Mouse (Mus musculus) E14TG2a.4 (cell line): ENCODE measurements around the gene Pigyl.

Source experiments
- H3K27me3 ChIP-seq: 2 replicates; pipeline ENCODE4 v1.6.1; 2014; ENCODE audit warnings: low read length, control low read depth; ENCODE audit not compliant: insufficient read depth
- H3K36me3 ChIP-seq: 2 replicates; pipeline ENCODE4 v1.6.1; 2014; ENCODE audit warnings: low read length, control low read depth; ENCODE audit not compliant: insufficient read depth
- H3K4me1 ChIP-seq: replicated peaks from 2 replicates; pipeline ENCODE4 v1.6.1; 2014; ENCODE audit warnings: low read depth, low read length, control low read depth
- H3K4me3 ChIP-seq: replicated peaks from 2 replicates; pipeline ENCODE4 v1.5.1; 2014; ENCODE audit warnings: mild to moderate bottlenecking, low read length
- H3K9me3 ChIP-seq: 2 replicates; pipeline ENCODE4 v1.6.1; 2014; ENCODE audit warnings: low read length, control low read depth
- CTCF ChIP-seq: conservative IDR thresholded peaks from 2 replicates; pipeline ENCODE4 v1.5.1; 2014; ENCODE audit warnings: low read length
- NANOG ChIP-seq: IDR thresholded peaks from 2 replicates; pipeline ENCODE4 v1.6.1; 2014; ENCODE audit warnings: borderline replicate concordance, low read length, mixed read lengths
- POU5F1 ChIP-seq: IDR thresholded peaks from 2 replicates; pipeline ENCODE4 v1.6.1; 2014; ENCODE audit warnings: low read length, borderline replicate concordance

Gene Pigyl

DNA sequence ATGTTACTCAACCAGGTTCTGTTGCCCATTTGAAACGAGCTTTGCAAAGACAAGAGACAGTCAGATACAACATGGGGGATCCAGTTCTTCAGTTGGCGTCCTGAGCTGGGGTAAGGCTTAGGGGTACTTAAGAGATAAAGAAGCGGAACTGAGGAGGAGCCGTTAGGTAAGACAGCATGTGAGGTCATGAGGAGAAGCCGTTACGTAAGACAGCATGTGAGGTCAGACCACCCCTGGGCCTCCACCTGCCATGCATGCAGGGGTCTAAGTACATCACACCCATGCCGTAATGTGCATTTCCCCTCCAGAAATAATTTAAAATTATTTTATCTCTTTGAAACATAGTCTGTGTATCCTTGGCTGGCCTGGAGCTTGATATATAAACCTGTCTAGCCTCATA is 6.3 kb downstream of the Pigyl start:
- H3K4me1 ChIP-seq = peaks cover 64% of the 10 kb centered on the region
- peaks cover 10% of the 10 kb centered on the region for H3K36me3 ChIP-seq
- no peak overlapping the region for H3K4me3 ChIP-seq
- peaks cover 31% of the 10 kb centered on the region for H3K9me3 ChIP-seq
- TF ChIP-seq POU5F1 (no peak), CTCF (no peak), NANOG (no peak)
- H3K27me3 ChIP-seq = peaks cover 27% of the 10 kb centered on the region

DNA sequence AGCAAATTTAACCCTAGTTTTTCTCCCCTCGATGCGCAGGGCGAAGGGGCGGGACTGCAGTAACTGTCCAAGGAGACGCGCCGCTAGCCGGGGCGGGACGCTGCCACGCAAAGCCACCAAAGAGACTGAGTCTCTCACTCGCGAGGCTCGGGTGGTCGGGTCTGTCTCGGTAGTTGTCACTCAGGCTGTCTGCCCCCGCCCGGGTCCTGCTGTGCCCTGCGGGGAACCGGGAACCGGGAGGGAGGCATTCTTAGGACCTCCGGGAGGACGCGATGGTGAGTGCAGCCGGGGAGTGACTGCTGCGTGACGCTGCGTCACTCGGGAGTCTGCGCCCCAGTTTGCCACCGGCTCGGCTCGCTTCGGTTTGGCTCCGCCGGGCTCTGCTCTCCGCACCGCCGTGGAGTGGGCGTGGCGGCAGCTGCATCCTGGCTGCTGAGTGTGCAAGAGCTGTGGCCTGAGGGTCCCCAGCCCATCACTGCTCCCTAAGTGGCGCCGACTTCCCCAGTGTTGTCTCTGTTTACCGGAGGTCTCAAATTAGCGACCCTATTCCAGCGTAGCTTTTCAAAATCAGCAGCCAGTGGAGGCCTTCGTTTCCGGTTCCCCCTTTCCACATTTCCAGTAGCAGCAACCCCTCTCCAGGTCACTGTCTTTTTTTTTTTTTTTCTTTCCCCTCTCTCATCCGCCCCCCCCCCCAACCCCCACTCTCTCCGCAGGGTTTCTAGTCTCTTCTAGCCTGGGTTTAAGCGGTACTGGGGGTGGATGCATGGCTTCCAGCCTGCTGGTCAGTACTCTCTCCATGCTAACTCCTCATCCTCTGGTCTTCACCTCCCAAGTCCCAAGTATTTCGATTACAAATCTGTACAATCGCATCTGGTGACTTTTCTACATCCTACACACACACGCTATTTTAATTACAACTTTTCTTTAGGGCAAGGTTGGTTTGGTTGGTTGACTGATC is 8.3 kb downstream of the Pigyl start:
- Histone ChIP-seq H3K9me3 (peaks cover 31% of the 10 kb centered on the region), H3K4me1 (peaks cover 54% of the 10 kb centered on the region), H3K4me3 (peak overlapping the region; percentile 84), H3K36me3 (no peaks in the 10 kb centered on the region), H3K27me3 (peaks cover 17% of the 10 kb centered on the region)
- TF ChIP-seq CTCF (no peak), NANOG (no peak), POU5F1 (no peak)

DNA sequence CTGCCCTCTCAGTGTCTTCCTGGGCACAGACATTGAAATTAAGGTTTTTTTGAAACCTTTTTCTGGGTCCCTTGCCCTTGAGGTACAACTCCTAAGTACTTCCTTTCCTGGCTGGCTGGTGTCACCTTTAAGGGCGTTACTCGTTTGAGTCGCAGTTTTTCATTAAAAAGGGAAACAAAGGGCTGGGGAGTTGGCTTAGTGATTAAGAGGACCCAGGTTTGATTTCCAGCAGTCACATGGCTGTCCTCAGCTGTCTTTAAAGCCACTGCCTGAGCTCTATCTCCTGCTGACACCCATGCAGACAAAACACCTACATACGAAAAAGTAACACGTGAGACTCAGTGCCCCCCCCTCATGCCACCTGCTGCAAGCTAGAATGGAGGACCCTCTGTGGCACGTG is 9.3 kb downstream of the Pigyl start:
- Histone ChIP-seq H3K4me3 (no peak overlapping the region), H3K27me3 (peaks cover 17% of the 10 kb centered on the region), H3K36me3 (no peaks in the 10 kb centered on the region), H3K4me1 (peaks cover 44% of the 10 kb centered on the region), H3K9me3 (peaks cover 27% of the 10 kb centered on the region)
- TF ChIP-seq NANOG = no peak
- no peak for TF ChIP-seq POU5F1
- TF ChIP-seq CTCF = no peak

DNA sequence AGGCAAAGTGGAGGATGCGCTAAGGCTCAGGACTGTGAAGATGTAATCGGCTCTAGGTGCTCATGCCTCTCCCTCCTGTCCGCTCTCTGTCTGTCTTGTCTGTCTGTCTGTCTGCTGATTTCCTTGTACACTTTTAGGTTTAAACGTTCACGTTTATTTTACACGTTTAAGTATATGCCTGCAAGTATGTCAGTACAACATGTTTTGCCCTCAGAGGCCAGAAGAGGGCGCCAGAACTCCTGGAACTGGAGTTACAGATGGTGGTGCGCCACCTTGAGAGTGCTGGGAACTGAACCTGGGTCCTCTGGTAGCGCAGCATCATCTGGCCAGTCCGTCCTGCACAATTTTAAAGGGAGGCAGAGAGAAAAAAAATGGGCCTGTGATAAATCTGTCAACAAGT is 10.0 kb downstream of the Pigyl start:
- peaks cover 38% of the 10 kb centered on the region for H3K4me1 ChIP-seq
- H3K9me3 ChIP-seq = peaks cover 20% of the 10 kb centered on the region
- TF ChIP-seq NANOG (no peak), POU5F1 (no peak), CTCF (peak; percentile 47)

DNA sequence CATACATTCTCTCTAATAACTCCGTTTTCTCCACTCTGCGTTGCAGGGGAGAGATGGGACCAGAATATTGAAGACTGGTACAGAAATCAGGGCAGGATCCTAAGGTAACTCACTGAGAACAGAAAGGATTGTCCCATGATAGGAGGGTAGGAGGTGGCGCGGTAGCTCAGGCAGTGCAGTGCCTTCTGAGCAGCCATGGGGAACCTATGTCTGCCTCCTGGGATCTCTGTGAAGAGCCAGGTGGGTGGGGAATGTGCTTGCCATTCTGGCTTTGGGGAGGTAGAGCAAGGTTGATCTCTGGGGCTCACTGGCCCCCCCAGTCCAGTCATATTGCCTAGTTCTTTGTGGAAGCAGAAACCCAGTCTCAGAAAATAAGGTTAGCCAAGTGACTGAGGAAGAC is 11.1 kb downstream of the Pigyl start:
- Histone ChIP-seq H3K4me1 (peaks cover 31% of the 10 kb centered on the region), H3K36me3 (no peaks in the 10 kb centered on the region), H3K4me3 (no peak overlapping the region), H3K9me3 (peaks cover 19% of the 10 kb centered on the region), H3K27me3 (peaks cover 17% of the 10 kb centered on the region)
- TF ChIP-seq POU5F1 (no peak), CTCF (no peak; the same call in 1 of the 2 replicates), NANOG (no peak)

More for the DNA sequence above, 10.0 kb downstream of the Pigyl start:
- Histone ChIP-seq H3K36me3 (no peaks in the 10 kb centered on the region), H3K4me3 (no peak overlapping the region), H3K27me3 (peaks cover 17% of the 10 kb centered on the region)

DNA sequence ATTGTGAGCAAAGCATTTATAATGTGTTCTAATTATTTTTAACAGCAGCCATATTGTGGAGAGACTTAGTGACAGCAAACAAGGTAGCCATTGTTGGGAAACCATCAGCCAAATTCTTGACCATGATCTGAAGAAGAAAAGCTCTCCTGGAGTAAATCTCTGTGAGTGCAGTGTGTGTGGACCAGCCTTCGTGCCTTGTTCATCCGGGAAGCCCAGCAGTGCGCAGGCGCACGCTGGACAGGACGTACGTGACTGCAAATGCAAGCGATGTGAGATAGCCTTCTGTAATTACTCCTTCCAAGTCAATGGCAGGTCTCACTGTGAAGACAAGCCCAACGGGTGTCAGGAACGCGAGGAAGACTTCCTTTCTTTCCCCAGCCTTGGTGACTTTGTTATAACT is 12.7 kb downstream of the Pigyl start:
- Histone ChIP-seq H3K4me3 (no peak overlapping the region), H3K36me3 (no peaks in the 10 kb centered on the region), H3K27me3 (peaks cover 7% of the 10 kb centered on the region), H3K9me3 (peaks cover 32% of the 10 kb centered on the region), H3K4me1 (peaks cover 15% of the 10 kb centered on the region)
- TF ChIP-seq CTCF (no peak), POU5F1 (no peak), NANOG (no peak)

DNA sequence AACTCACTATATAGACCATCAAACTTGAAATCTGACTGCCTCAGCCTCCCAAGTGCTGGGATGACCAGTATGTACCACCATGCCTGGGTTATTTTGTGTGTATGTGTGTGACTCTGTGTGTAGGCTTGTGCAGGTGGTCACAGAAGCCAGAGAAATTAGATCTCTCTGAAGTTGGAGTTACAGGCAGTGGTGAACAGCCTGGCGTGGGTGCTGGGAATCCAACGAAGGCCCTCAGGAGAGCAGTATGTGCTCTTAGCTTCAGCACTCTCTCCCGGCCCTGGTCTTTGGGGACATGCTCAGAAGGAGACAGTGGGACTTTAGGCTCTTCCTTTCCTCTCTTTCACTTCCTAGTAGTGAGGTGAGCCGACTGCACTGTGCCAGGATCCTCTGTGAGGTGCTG is 15.7 kb downstream of the Pigyl start:
- H3K4me1 ChIP-seq = no peaks in the 10 kb centered on the region
- H3K27me3 ChIP-seq = no peaks in the 10 kb centered on the region
- no peak overlapping the region for H3K4me3 ChIP-seq
- peaks cover 53% of the 10 kb centered on the region for H3K9me3 ChIP-seq
- no peaks in the 10 kb centered on the region for H3K36me3 ChIP-seq
- TF ChIP-seq NANOG (no peak), POU5F1 (no peak), CTCF (no peak)

DNA sequence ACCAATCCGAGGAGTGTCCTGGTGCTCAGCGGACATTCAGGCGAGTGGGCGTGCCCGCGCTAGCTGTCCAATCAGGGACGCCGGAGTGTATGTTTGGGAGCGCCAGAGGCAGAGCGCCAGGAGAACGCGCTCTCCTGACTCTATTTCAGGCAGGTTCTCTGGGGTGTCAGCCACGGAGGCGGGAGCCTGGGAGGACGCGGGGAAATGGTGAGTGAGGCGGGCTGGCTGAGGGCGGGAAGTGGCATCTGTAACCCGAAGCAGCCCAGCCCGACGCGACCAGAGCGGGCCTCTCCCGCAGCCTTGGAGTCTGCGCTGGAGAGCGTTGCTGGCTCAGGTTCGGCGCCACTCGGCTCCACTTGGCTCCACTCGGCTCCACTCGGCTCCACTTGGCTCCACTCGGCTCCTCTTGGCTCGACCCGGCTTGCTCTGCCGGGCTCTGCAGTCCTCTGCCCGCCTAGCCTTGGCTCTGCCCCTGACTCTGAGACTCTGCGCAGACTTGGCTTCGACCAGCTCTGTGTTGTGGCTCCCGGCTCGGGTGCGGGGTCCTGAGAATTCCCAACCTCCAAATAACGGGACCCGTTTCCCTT is 31.5 kb downstream of the Pigyl start, which contains the start of gene Zfp872:
Gene Zfp872, plus strand, starts transcription at position 66 of the 587 bp plus-strand sequence.
- no peaks in the 10 kb centered on the region for H3K36me3 ChIP-seq
- H3K9me3 ChIP-seq = peaks cover 54% of the 10 kb centered on the region
- H3K4me1 ChIP-seq = no peaks in the 10 kb centered on the region
- TF ChIP-seq CTCF (no peak), NANOG (no peak), POU5F1 (no peak)
- peaks cover 3% of the 10 kb centered on the region; the same call in 1 of the 2 replicates for H3K27me3 ChIP-seq
- peak within 1 kb of the TSS; percentile 68 for H3K4me3 ChIP-seq

DNA sequence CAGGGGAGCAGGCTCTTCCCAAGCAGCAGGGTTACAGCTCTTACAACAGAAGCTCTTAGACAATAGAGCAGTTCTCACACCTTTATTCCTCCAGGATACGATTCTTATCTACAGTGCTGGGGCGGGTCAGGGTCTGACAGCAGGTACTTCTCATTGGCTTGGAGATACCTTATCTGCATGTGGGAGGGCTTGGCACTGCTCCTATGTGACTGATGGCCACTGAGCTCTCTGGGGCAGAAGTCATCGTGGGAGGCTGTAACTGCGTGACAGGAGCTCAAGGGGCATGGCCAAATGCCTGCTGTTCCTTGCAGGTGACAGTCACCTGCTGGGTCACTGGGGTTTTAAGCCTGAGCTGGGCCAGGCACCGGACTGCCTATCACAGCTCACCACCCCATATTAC is 39.8 kb downstream of the Pigyl start:
- Histone ChIP-seq H3K9me3 (peaks cover 13% of the 10 kb centered on the region; the same call in 1 of the 2 replicates), H3K36me3 (no peaks in the 10 kb centered on the region), H3K4me1 (no peaks in the 10 kb centered on the region), H3K4me3 (no peak overlapping the region), H3K27me3 (no peaks in the 10 kb centered on the region)
- TF ChIP-seq NANOG (no peak), CTCF (no peak), POU5F1 (no peak)
